Mouse (Mus musculus) ES-E14 (cell line): ENCODE data around the gene Ahnak2. TPM values are rescaled to one million over a fixed set of nuclear protein-coding genes. Genes with fewer than 3 reads are reported as not detected.

ENCODE experiments used
- DNase-seq: peaks from one replicate; pipeline ENCODE4 v3.0.0-alpha.2; 2013; ENCODE audit warnings: low read depth, low spot score
- H3K27ac ChIP-seq: 2 replicates; pipeline ENCODE4 v1.5.1; 2012; ENCODE audit warnings: low read depth, mild to moderate bottlenecking, low read length, moderate library complexity, mixed read lengths; ENCODE audit not compliant: poor library complexity, insufficient read depth, severe bottlenecking
- H3K36me3 ChIP-seq: 2 replicates; pipeline ENCODE4 v1.6.1; 2012; ENCODE audit warnings: mild to moderate bottlenecking, low read length, moderate library complexity, mixed read lengths; ENCODE audit not compliant: control insufficient read depth, poor library complexity, insufficient read depth, severe bottlenecking
- H3K4me1 ChIP-seq, 2 experiments: fragments of 150-350 bp in 1 of 2; sonication (generic) in 1 of 2; 2 replicates each; pipeline ENCODE4 v1.6.1; 2012; ENCODE audit warnings: low read length in 2 of 2, mild to moderate bottlenecking in 1 of 2, mixed read lengths in 1 of 2; ENCODE audit not compliant: control insufficient read depth in 2 of 2, insufficient read depth in 2 of 2, poor library complexity in 1 of 2
- H3K4me3 ChIP-seq, 2 experiments: fragments of 150-350 bp in 1 of 2; sonication (generic) in 1 of 2; 2 replicates each; pipeline ENCODE4 v1.5.1; 2012; ENCODE audit warnings: low read length in 2 of 2, low read depth in 1 of 2, mild to moderate bottlenecking in 1 of 2, mixed read lengths in 1 of 2; ENCODE audit not compliant: insufficient read depth in 1 of 2, poor library complexity in 1 of 2, severe bottlenecking in 1 of 2
- H3K9ac ChIP-seq: 2 replicates; pipeline ENCODE4 v1.6.1; 2012; ENCODE audit warnings: low read depth, mild to moderate bottlenecking, low read length, mixed read lengths; ENCODE audit not compliant: poor library complexity, insufficient read depth, severe bottlenecking
- H3K9me3 ChIP-seq: fragments of 150-350 bp; sonication (generic); 2 replicates; pipeline ENCODE4 v1.6.1; 2012; ENCODE audit warnings: low read depth, mild to moderate bottlenecking, low read length; ENCODE audit not compliant: control insufficient read depth, insufficient read depth
- CHD2 ChIP-seq: IDR thresholded peaks from 2 replicates; pipeline ENCODE4 v1.6.1; 2014; ENCODE audit warnings: mild to moderate bottlenecking, low read depth, low read length, inconsistent platforms
- HCFC1 ChIP-seq: IDR thresholded peaks from 2 replicates; pipeline ENCODE4 v1.6.1; 2012; ENCODE audit warnings: low read length, inconsistent platforms, borderline replicate concordance; ENCODE audit not compliant: insufficient read depth
- MAFK ChIP-seq: IDR thresholded peaks from 2 replicates; pipeline ENCODE4 v1.6.1; 2014; ENCODE audit warnings: mild to moderate bottlenecking, low read depth, low read length, inconsistent platforms; ENCODE audit not compliant: insufficient read depth
- ZC3H11A ChIP-seq: IDR thresholded peaks from 2 replicates; pipeline ENCODE4 v1.6.1; 2012; ENCODE audit warnings: low read depth, mild to moderate bottlenecking, inconsistent platforms, low read length, borderline replicate concordance
- ZNF384 ChIP-seq: IDR thresholded peaks from 2 replicates; pipeline ENCODE4 v1.6.1; 2012; ENCODE audit warnings: low read depth, low read length, inconsistent platforms
- in situ Hi-C, 2 experiments: fragments of 600-800 bp; cut with MboI; formaldehyde crosslinking; loops; one replicate each; pipeline ENCODE4 v1.15.1; 2025; ENCODE audit warnings: low sequenced_read_pairs in 2 of 2, inconsistent platforms in 1 of 2; ENCODE audit not compliant: unreplicated experiment in 2 of 2
- total RNA-seq: library from RNA; depleted of rRNA; stranded (reverse); fragments of 300-350 nt; gene quantifications from 2 replicates; pipeline ENCODE4 v1.2.3, GENCODE M21; 2012

Ahnak2 gene
- total RNA-seq, 1 experiment, result 22.8 TPM

DNA sequence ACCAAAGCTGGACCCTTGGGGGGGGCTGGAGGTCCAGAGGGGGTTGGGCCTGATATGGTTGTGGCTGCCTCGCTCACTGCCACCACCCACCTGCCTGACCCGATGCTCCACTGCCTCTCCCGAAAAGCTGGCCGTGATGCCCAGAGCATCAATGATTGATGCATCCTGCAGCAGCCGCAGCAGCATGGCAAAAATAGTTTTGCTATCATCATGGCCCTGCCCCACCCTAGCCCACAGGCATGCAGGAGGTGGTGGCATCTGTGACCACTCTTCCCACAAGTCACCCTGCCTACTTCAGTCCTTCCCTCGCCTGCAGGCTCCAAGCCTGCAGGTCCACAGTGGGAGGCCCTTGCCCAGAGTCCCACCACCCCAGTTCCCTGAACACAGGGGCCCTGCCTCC, 3.6 kb upstream of the Ahnak2 start:
- Histone ChIP-seq H3K4me1 (peaks cover 0 to 11% of the 10 kb centered on the region in 2 experiments; a peak in 2 of 4 replicates), H3K9ac (no peak overlapping the region), H3K4me3 (no peak overlapping the region), H3K36me3 (no peaks in the 10 kb centered on the region), H3K27ac (no peak overlapping the region), H3K9me3 (no peaks in the 10 kb centered on the region)
- no peak for DNase-seq
- no peak for TF ChIP-seq ZC3H11A
- TF ChIP-seq ZNF384, result no peak
- no peak for TF ChIP-seq CHD2
- TF ChIP-seq MAFK, result no peak
- TF ChIP-seq HCFC1, result no peak
- in situ Hi-C loops, result no loop called here

DNA sequence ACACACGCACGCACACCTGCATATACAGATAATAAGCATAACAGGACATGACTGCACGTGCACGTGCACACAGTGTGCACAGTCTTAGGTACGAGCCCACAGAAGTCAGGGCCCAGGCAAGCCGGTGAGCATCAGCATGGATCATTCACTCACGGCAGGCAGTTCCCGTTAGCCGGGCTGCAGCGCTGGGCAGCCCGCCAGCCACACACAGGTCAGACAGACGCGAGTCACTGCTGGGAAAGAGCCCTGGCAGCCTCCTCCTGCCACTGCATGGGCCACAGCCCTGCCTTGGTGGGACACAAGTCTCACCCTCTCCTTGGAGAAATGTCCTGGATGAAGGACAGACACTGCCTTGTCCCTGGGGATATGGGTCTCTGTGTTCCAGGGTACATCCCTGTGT, 1.6 kb upstream of the Ahnak2 start:
- Histone ChIP-seq H3K9ac (no peak overlapping the region), H3K4me3 (no peak overlapping the region), H3K9me3 (no peaks in the 10 kb centered on the region), H3K27ac (no peak overlapping the region), H3K4me1 (peaks cover 0 to 12% of the 10 kb centered on the region in 2 experiments; a peak in 3 of 4 replicates), H3K36me3 (no peaks in the 10 kb centered on the region)
- in situ Hi-C loops, result no loop called here
- no peak for TF ChIP-seq HCFC1
- TF ChIP-seq ZNF384, result no peak
- no peak for TF ChIP-seq CHD2
- no peak for TF ChIP-seq ZC3H11A
- no peak for TF ChIP-seq MAFK
- DNase-seq, result no peak

DNA sequence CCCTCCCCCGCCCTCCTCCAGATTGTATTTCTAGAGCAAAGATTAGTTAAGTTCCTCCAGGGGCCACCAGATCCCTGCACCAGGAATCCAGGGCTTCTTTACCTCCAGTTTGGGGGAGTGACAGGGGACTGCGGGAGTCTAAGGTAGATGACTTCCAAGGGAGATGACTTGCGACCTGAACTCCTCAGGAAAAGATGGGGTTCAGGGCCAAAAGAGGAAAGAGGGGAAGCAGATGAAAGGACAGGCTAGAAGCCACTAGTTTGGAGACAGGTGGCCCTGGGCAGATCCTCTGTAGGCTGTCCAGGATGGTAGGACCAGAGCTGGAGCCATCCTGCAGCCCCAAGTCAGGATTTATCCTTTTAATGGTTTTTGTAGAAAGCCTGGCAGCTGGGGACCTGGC, 460 bp upstream of the Ahnak2 start:
- TF ChIP-seq ZC3H11A, result no peak
- no peak for TF ChIP-seq MAFK
- no peak for TF ChIP-seq ZNF384
- no peak for TF ChIP-seq HCFC1
- TF ChIP-seq CHD2, result no peak
- Histone ChIP-seq H3K4me3 (no peak overlapping the region), H3K36me3 (no peaks in the 10 kb centered on the region), H3K4me1 (peaks cover 0 to 14% of the 10 kb centered on the region in 2 experiments; a peak in 3 of 4 replicates), H3K27ac (no peak overlapping the region), H3K9me3 (no peaks in the 10 kb centered on the region), H3K9ac (no peak overlapping the region)
- DNase-seq, result no peak
- in situ Hi-C loops, result no loop called here

DNA sequence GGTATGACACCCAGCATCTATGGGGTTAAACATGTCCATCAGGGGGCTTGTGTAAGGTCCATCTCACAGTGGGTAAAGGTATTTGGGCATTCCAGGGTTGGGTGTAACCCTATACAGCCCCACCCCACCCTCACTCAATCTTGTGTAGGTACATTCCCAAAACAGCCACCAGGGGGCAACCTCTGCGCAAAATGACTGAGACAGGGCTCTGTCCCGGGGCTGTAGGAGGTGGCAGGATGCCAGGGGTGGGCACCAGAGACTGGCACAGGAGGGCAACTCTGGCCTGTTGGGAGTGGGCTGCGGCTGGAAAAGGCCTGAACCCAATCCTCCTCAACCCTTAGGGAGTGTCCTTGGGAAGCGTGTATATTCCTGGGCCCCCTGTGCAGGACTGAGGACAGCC, 2.0 kb downstream of the Ahnak2 start:
- H3K4me1 ChIP-seq, result peaks cover 0 to 33% of the 10 kb centered on the region in 2 experiments; a peak in 3 of 4 replicates
- H3K9ac ChIP-seq, result no peak overlapping the region
- no peaks in the 10 kb centered on the region for H3K9me3 ChIP-seq
- H3K4me3 ChIP-seq, result no peak overlapping the region
- DNase-seq, result peak; percentile 77
- TF ChIP-seq ZNF384, result no peak
- TF ChIP-seq ZC3H11A, result 0 out of 2 replicates have a peak, but pooled peaks have one; percentile 2
- in situ Hi-C loops, result no loop called here
- H3K27ac ChIP-seq, result no peak overlapping the region
- H3K36me3 ChIP-seq, result no peaks in the 10 kb centered on the region

DNA sequence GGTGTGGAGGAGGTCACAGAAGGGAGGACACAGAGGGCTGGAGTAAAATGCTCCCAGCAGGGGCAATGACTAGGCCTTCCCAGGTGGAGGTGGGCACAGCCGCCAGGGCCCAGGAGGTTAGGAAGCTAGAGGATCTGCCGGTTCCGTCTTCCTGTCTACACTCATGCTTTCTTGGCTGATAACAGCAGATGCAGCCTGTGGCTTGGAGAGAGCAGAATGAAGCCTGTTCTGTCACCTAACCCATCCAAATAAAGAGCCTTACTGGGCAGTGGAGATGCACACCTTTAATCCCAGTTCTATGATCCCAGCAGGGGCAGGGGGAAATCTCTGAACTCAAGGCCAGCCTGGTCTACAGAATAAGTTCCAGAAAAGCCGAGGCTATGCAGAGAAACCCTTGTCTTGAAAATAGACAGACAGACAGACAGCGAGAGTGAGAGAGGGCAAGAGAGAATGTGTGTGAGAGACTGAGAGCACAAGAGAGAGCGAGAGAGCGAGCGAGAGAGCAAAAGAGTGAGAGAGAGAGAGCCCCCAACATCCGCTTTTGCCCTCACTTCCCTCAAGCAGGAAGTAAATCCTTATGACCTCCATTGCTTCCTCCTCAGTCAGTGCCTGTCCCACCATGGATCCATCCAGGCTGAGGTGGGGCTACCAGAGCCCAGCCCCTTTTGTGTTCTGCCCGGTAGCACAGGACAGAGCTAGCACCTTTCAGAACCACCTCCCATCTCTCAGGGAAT, 3.1 kb downstream of the Ahnak2 start:
- Histone ChIP-seq H3K4me1 (peaks cover 0 to 40% of the 10 kb centered on the region in 2 experiments; a peak in 3 of 4 replicates), H3K36me3 (no peaks in the 10 kb centered on the region), H3K9me3 (no peaks in the 10 kb centered on the region), H3K27ac (no peak overlapping the region), H3K4me3 (no peak overlapping the region), H3K9ac (no peak overlapping the region)
- DNase-seq, result no peak
- TF ChIP-seq CHD2 (no peak), ZNF384 (no peak), HCFC1 (no peak), MAFK (no peak), ZC3H11A (no peak)
- in situ Hi-C loops, result no loop called here
